Mouse (Mus musculus): ENCODE measurements around the gene Map3k11.

GRCm38 (mm10) chr19:5640339-5640738, 48.2 kb upstream of the Map3k11 start:
- no peak for TF ChIP-seq CTCF (IDR thresholded peaks at IDR 0.05; ENCODE audit: borderline replicate concordance, insufficient read depth, low read length)
- no peak for TF ChIP-seq POLR2A (IDR thresholded peaks at IDR 0.05; ENCODE audit: low read depth, low read length)
